Mouse (Mus musculus): ENCODE measurements around the gene Acsm3. TPM values are rescaled to one million over a fixed set of nuclear protein-coding genes. Genes with fewer than 3 reads are reported as not detected.

The Acsm3 gene
- total and polyA plus RNA-seq, 2 experiments from 2014 or later: 0.08 TPM; not detected in 1

DNA sequence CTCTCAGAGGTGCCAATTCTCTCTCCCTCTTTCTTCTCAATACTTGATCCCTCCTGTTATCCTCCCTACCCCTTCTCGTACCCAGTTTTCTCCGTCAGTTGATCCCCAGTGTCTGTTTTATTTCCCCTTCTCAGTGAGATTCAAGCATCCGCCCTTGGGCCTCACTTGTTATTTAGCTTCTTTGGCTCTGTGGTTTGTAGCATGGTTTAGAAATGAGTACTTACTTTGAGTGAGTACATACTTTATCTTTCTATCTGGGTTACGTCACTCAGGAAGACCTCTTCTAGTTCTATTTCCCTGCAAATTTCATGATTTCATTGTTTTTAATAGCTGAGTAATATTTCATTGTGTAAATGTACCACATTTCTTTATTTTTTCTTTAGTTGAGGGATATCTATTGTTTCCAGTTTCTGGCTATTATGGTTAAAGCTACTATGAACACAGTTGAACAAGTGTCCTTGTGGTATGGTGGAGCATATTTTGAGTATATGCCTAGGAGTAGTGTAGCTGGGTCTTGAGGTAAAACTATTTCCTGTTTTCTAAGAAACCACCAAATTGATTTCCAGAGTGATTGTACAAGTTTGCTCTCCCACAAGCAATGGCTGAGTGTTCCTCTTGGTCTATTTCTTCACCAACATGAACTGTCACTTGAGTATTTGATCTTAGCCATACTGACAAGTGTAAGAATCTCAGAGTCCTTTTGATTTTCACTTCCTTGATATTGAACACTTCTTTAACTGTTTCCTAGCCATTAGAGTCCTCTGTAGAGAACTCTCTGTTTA, 75.5 kb downstream of the Acsm3 start:
- no peak overlapping the region for H3K4me3 ChIP-seq (ENCODE audit: low read depth, low read length)
- H3K9me3 ChIP-seq (replicated peaks; ENCODE audit: control insufficient read depth, low read length): no peaks in the 10 kb centered on the region
- no peak for DNase-seq (ENCODE audit: low spot score)
- H3K27me3 ChIP-seq (ENCODE audit: control insufficient read depth, insufficient read depth, low read length): no peaks in the 10 kb centered on the region
- H3K27ac ChIP-seq (ENCODE audit: low read depth): no peak overlapping the region
- ATAC-seq (ENCODE audit: insufficient read depth, low read depth): no peak
- no peaks in the 10 kb centered on the region for H3K4me1 ChIP-seq (ENCODE audit: control insufficient read depth, insufficient read depth)
- 91% methylated on average over 4 of the region's 4 CpGs for WGBS
- no peak overlapping the region for H3K9ac ChIP-seq (replicated peaks; ENCODE audit: low read depth, low read length)
- H3K36me3 ChIP-seq (replicated peaks; ENCODE audit: control insufficient read depth, insufficient read depth, low read length): 0 out of 2 replicates have a peak, but pooled peaks cover 4% of the 10 kb centered on the region
- H3K4me2 ChIP-seq (ENCODE audit: low read depth, low read length): no peak overlapping the region
- TF ChIP-seq CTCF (IDR thresholded peaks at IDR 0.05; ENCODE audit: low read depth) (no peak), EP300 (IDR thresholded peaks at IDR 0.05; ENCODE audit: low read depth) (no peak)

Other genes with a start within 250 kb of the Acsm3 start
- not detected in 2 replicates for gene Acsm5, start 241.5 kb upstream of the Acsm3 start, total RNA-seq (2014; rRNA removed; ENCODE audit: low replicate concordance)
- gene Acsm5, start 241.5 kb upstream of the Acsm3 start, polyA plus RNA-seq (2015; fragmentation: Nextera tagmentation; extraction: Ambion mirVana): not detected in 2 replicates
- gene Pdilt, start 237.4 kb upstream of the Acsm3 start, total RNA-seq (2014; rRNA removed; ENCODE audit: low replicate concordance): not detected in 2 replicates
- gene Pdilt, start 237.4 kb upstream of the Acsm3 start, polyA plus RNA-seq (2015; fragmentation: Nextera tagmentation; extraction: Ambion mirVana): not detected in 2 replicates
- not detected in 2 replicates for gene Acsm2, start 206.6 kb upstream of the Acsm3 start, total RNA-seq (2014; rRNA removed; ENCODE audit: low replicate concordance)
- not detected in 2 replicates for gene Acsm2, start 206.6 kb upstream of the Acsm3 start, polyA plus RNA-seq (2015; fragmentation: Nextera tagmentation; extraction: Ambion mirVana)
- gene Acsm1, start 153.9 kb upstream of the Acsm3 start, total RNA-seq (2014; rRNA removed; ENCODE audit: low replicate concordance): not detected in 2 replicates
- gene Acsm1, start 153.9 kb upstream of the Acsm3 start, polyA plus RNA-seq (2015; fragmentation: Nextera tagmentation; extraction: Ambion mirVana): 0.05 and 0.48 TPM in 2 replicates
- gene Acsm4, start 70.9 kb upstream of the Acsm3 start, total RNA-seq (2014; rRNA removed; ENCODE audit: low replicate concordance): not detected in 2 replicates
- not detected in 2 replicates for gene Acsm4, start 70.9 kb upstream of the Acsm3 start, polyA plus RNA-seq (2015; fragmentation: Nextera tagmentation; extraction: Ambion mirVana)
- gene Thumpd1, start 40.1 kb upstream of the Acsm3 start, total RNA-seq (2014; rRNA removed; ENCODE audit: low replicate concordance): 15.8 and 21.1 TPM in 2 replicates
- gene Thumpd1, start 40.1 kb upstream of the Acsm3 start, polyA plus RNA-seq (2015; fragmentation: Nextera tagmentation; extraction: Ambion mirVana): 29.9 and 32.8 TPM in 2 replicates
- 3.5 and 7.4 TPM in 2 replicates for gene Rexo5, start 33.1 kb downstream of the Acsm3 start, total RNA-seq (2014; rRNA removed; ENCODE audit: low replicate concordance)
- gene Rexo5, start 33.1 kb downstream of the Acsm3 start, polyA plus RNA-seq (2015; fragmentation: Nextera tagmentation; extraction: Ambion mirVana): 4.1 and 4.5 TPM in 2 replicates
- gene Eri2, start 33.1 kb downstream of the Acsm3 start, total RNA-seq (2014; rRNA removed; ENCODE audit: low replicate concordance): 4.1 and 12.1 TPM in 2 replicates
- gene Eri2, start 33.1 kb downstream of the Acsm3 start, polyA plus RNA-seq (2015; fragmentation: Nextera tagmentation; extraction: Ambion mirVana): 5.6 TPM in 2 replicates
- gene Lyrm1, start 134.9 kb downstream of the Acsm3 start, total RNA-seq (2014; rRNA removed; ENCODE audit: low replicate concordance): 3.0 and 11.9 TPM in 2 replicates
- 8.4 and 9.2 TPM in 2 replicates for gene Lyrm1, start 134.9 kb downstream of the Acsm3 start, polyA plus RNA-seq (2015; fragmentation: Nextera tagmentation; extraction: Ambion mirVana)
- 2.8 and 8.2 TPM in 2 replicates for gene Dcun1d3, start 135.4 kb downstream of the Acsm3 start, total RNA-seq (2014; rRNA removed; ENCODE audit: low replicate concordance)
- 4.8 and 5.5 TPM in 2 replicates for gene Dcun1d3, start 135.4 kb downstream of the Acsm3 start, polyA plus RNA-seq (2015; fragmentation: Nextera tagmentation; extraction: Ambion mirVana)

Data from heart, postnatal 0 days (tissue).